Mouse (Mus musculus) ES-E14 (cell line): ENCODE data around the gene Ube2d1. TPM values are rescaled to one million over a fixed set of nuclear protein-coding genes. Genes with fewer than 3 reads are reported as not detected.

Source experiments
- DNase-seq: peaks from one replicate; pipeline ENCODE4 v3.0.0-alpha.2; 2013; ENCODE audit warnings: low read depth, low spot score
- H3K27ac ChIP-seq: 2 replicates; pipeline ENCODE4 v1.5.1; 2012; ENCODE audit warnings: low read depth, mild to moderate bottlenecking, low read length, moderate library complexity, mixed read lengths; ENCODE audit not compliant: poor library complexity, insufficient read depth, severe bottlenecking
- H3K36me3 ChIP-seq: 2 replicates; pipeline ENCODE4 v1.6.1; 2012; ENCODE audit warnings: mild to moderate bottlenecking, low read length, moderate library complexity, mixed read lengths; ENCODE audit not compliant: control insufficient read depth, poor library complexity, insufficient read depth, severe bottlenecking
- H3K4me1 ChIP-seq, 2 experiments: fragments of 150-350 bp in 1 of 2; sonication (generic) in 1 of 2; 2 replicates each; pipeline ENCODE4 v1.6.1; 2012; ENCODE audit warnings: low read length in 2 of 2, mild to moderate bottlenecking in 1 of 2, mixed read lengths in 1 of 2; ENCODE audit not compliant: control insufficient read depth in 2 of 2, insufficient read depth in 2 of 2, poor library complexity in 1 of 2
- H3K4me3 ChIP-seq, 2 experiments: fragments of 150-350 bp in 1 of 2; sonication (generic) in 1 of 2; 2 replicates each; pipeline ENCODE4 v1.5.1; 2012; ENCODE audit warnings: low read length in 2 of 2, low read depth in 1 of 2, mild to moderate bottlenecking in 1 of 2, mixed read lengths in 1 of 2; ENCODE audit not compliant: insufficient read depth in 1 of 2, poor library complexity in 1 of 2, severe bottlenecking in 1 of 2
- H3K9ac ChIP-seq: 2 replicates; pipeline ENCODE4 v1.6.1; 2012; ENCODE audit warnings: low read depth, mild to moderate bottlenecking, low read length, mixed read lengths; ENCODE audit not compliant: poor library complexity, insufficient read depth, severe bottlenecking
- H3K9me3 ChIP-seq: fragments of 150-350 bp; sonication (generic); 2 replicates; pipeline ENCODE4 v1.6.1; 2012; ENCODE audit warnings: low read depth, mild to moderate bottlenecking, low read length; ENCODE audit not compliant: control insufficient read depth, insufficient read depth
- CHD2 ChIP-seq: IDR thresholded peaks from 2 replicates; pipeline ENCODE4 v1.6.1; 2014; ENCODE audit warnings: mild to moderate bottlenecking, low read depth, low read length, inconsistent platforms
- HCFC1 ChIP-seq: IDR thresholded peaks from 2 replicates; pipeline ENCODE4 v1.6.1; 2012; ENCODE audit warnings: low read length, inconsistent platforms, borderline replicate concordance; ENCODE audit not compliant: insufficient read depth
- MAFK ChIP-seq: IDR thresholded peaks from 2 replicates; pipeline ENCODE4 v1.6.1; 2014; ENCODE audit warnings: mild to moderate bottlenecking, low read depth, low read length, inconsistent platforms; ENCODE audit not compliant: insufficient read depth
- ZC3H11A ChIP-seq: IDR thresholded peaks from 2 replicates; pipeline ENCODE4 v1.6.1; 2012; ENCODE audit warnings: low read depth, mild to moderate bottlenecking, inconsistent platforms, low read length, borderline replicate concordance
- ZNF384 ChIP-seq: IDR thresholded peaks from 2 replicates; pipeline ENCODE4 v1.6.1; 2012; ENCODE audit warnings: low read depth, low read length, inconsistent platforms
- in situ Hi-C, 2 experiments: fragments of 600-800 bp; cut with MboI; formaldehyde crosslinking; loops; one replicate each; pipeline ENCODE4 v1.15.1; 2025; ENCODE audit warnings: low sequenced_read_pairs in 2 of 2, inconsistent platforms in 1 of 2; ENCODE audit not compliant: unreplicated experiment in 2 of 2
- total RNA-seq: library from RNA; depleted of rRNA; stranded (reverse); fragments of 300-350 nt; gene quantifications from 2 replicates; pipeline ENCODE4 v1.2.3, GENCODE M21; 2012

The Ube2d1 gene
- total RNA-seq, 1 experiment: 8.3 TPM

DNA sequence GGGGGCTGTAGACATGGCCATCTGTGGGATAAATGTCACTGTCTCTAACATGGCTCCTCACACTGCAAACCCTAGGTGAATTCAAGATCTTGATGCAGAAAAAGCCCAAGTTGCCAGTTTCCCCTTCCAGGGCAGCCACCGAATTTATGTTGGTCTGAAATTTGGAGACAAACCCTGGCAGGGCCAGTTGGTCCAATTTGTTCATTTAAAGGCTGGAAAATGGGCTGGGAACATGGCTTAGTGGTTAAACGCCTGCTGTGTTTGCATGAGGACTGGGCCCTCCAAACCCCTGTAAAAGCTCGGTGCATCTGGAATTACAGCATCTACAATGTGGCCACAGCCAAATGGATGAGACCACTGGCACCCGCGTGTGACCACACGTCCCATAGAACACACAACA is 44.2 kb upstream of the Ube2d1 start:
- peaks cover 23% of the 10 kb centered on the region for H3K36me3 ChIP-seq
- H3K4me1 ChIP-seq: peaks cover 0 to 12% of the 10 kb centered on the region in 2 experiments; a peak in 1 of 4 replicates
- no peaks in the 10 kb centered on the region for H3K9me3 ChIP-seq
- H3K27ac ChIP-seq: no peak overlapping the region
- no peak overlapping the region for H3K4me3 ChIP-seq
- in situ Hi-C loops: no loop called here
- TF ChIP-seq ZC3H11A (no peak), CHD2 (no peak), ZNF384 (no peak), MAFK (no peak), HCFC1 (no peak)
- no peak for DNase-seq
- no peak overlapping the region for H3K9ac ChIP-seq

DNA sequence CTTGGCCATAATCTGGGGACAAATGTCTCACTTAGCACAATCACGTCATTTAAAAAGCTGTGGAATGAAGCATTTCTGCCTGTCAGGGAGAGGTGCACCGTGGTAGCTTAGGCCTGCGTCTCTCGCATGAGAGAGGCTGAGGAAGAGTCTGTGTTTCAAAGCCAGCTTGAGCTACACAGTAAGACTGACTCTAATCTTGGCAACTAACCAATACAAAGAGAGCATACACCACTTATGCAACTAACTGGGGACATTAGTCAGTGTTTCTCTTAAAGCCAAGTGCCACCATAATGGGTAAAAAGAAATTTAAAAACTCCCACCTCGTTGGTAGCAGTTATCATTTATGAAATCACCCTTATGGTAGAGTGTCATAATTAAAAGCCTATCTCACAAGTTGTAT is 43.8 kb upstream of the Ube2d1 start:
- in situ Hi-C loops: no loop called here
- TF ChIP-seq MAFK: no peak
- TF ChIP-seq CHD2: no peak
- TF ChIP-seq ZNF384: no peak
- TF ChIP-seq HCFC1: no peak
- no peak for TF ChIP-seq ZC3H11A

GRCm38 (mm10) chr10:71328382-71328781 is 43.3 kb upstream of the Ube2d1 start:
- in situ Hi-C loops: no loop called here

More for the DNA sequence above, 43.8 kb upstream of the Ube2d1 start:
- no peak overlapping the region for H3K4me3 ChIP-seq
- no peak overlapping the region for H3K9ac ChIP-seq
- H3K4me1 ChIP-seq: peaks cover 0 to 12% of the 10 kb centered on the region in 2 experiments; a peak in 1 of 4 replicates
- no peaks in the 10 kb centered on the region for H3K9me3 ChIP-seq
- H3K27ac ChIP-seq: no peak overlapping the region
- DNase-seq: no peak
- peaks cover 19% of the 10 kb centered on the region for H3K36me3 ChIP-seq

GRCm38 (mm10) chr10:71327386-71327785 is 42.3 kb upstream of the Ube2d1 start:
- no peak for DNase-seq
- Histone ChIP-seq H3K27ac (no peak overlapping the region), H3K4me3 (no peak overlapping the region), H3K4me1 (peaks cover 0 to 8% of the 10 kb centered on the region in 2 experiments; a peak in 1 of 4 replicates), H3K9me3 (no peaks in the 10 kb centered on the region), H3K9ac (no peak overlapping the region), H3K36me3 (peaks cover 15% of the 10 kb centered on the region)
- in situ Hi-C loops: no loop called here
- TF ChIP-seq ZNF384: no peak
- TF ChIP-seq ZC3H11A: no peak
- no peak for TF ChIP-seq CHD2
- TF ChIP-seq MAFK: no peak
- no peak for TF ChIP-seq HCFC1

More at GRCm38 (mm10) chr10:71328382-71328781, 43.3 kb upstream of the Ube2d1 start:
- Histone ChIP-seq H3K4me1 (peaks cover 0 to 12% of the 10 kb centered on the region in 2 experiments; a peak in 1 of 4 replicates), H3K27ac (no peak overlapping the region), H3K36me3 (peaks cover 15% of the 10 kb centered on the region), H3K4me3 (no peak overlapping the region), H3K9me3 (no peaks in the 10 kb centered on the region), H3K9ac (no peak overlapping the region)
- no peak for DNase-seq
- no peak for TF ChIP-seq HCFC1
- TF ChIP-seq CHD2: no peak
- TF ChIP-seq ZNF384: no peak
- TF ChIP-seq MAFK: no peak
- no peak for TF ChIP-seq ZC3H11A

DNA sequence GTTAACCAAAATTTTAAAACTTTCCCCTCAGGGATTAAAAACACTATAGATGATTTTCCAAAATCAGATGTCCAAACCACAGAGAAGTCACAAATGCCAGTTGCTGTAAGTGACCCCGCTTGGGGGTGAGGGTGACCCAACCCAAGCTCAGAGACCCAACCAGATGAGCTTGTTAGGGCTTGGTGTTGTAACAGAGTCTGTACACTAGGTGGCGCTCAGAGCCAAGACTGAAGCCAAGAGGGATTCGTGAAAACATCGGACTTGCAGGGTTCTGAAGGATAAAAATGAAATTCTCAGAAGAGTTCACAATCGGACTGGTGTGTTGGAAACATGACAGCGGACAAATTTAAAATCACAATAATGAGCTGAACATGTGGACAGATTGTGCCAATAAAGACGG is 41.7 kb upstream of the Ube2d1 start:
- TF ChIP-seq HCFC1 (no peak), ZC3H11A (peak; percentile 53; the same call in 1 of the 2 replicates)

More for the DNA sequence above, 41.7 kb upstream of the Ube2d1 start:
- Histone ChIP-seq H3K9ac (no peak overlapping the region), H3K27ac (no peak overlapping the region), H3K4me1 (peaks cover 0 to 8% of the 10 kb centered on the region in 2 experiments; a peak in 1 of 4 replicates), H3K4me3 (no peak overlapping the region), H3K36me3 (peaks cover 15% of the 10 kb centered on the region), H3K9me3 (no peaks in the 10 kb centered on the region)
- in situ Hi-C loops: no loop called here
- DNase-seq: peak; percentile 73
